Mouse (Mus musculus) right cerebral cortex, postnatal 4 days (tissue): ENCODE results near the gene Kcnn4.

Experiments
- DNase-seq: peaks from one replicate; pipeline ENCODE4 v3.0.0-alpha.2; 2022

Gene Kcnn4

GRCm38 (mm10) chr7:24369731-24370541 is at the start of gene Kcnn4:
Gene Kcnn4, plus strand, starts transcription at chr7:24370263.
- DNase-seq: no peak

- no peak for DNase-seq
Measured at GRCm38 (mm10) chr7:24322593-24322992, 47.5 kb upstream of the Kcnn4 start.

GRCm38 (mm10) chr7:24325197-24325596 is 44.9 kb upstream of the Kcnn4 start:
- peak; percentile 57 for DNase-seq

- DNase-seq: peak; percentile 13
Measured at GRCm38 (mm10) chr7:24325675-24326128, 44.4 kb upstream of the Kcnn4 start.

- no peak for DNase-seq
Measured at GRCm38 (mm10) chr7:24326273-24327135, 43.6 kb upstream of the Kcnn4 start.

- DNase-seq: no peak
Measured at GRCm38 (mm10) chr7:24327281-24327975, 42.6 kb upstream of the Kcnn4 start.

- DNase-seq: peak; percentile 19
Measured at GRCm38 (mm10) chr7:24333304-24333986, 36.6 kb upstream of the Kcnn4 start, which contains the start of gene Tescl. Gene Tescl, minus strand, starts transcription at chr7:24333936.

GRCm38 (mm10) chr7:24335699-24336309 is 34.3 kb upstream of the Kcnn4 start:
- DNase-seq: peak; percentile 92

GRCm38 (mm10) chr7:24338241-24338640 is 31.8 kb upstream of the Kcnn4 start:
- peak; percentile 30 for DNase-seq

- no peak for DNase-seq
Measured at GRCm38 (mm10) chr7:24343701-24344272, 26.3 kb upstream of the Kcnn4 start.

- DNase-seq: no peak
Measured at GRCm38 (mm10) chr7:24346444-24346843, 23.6 kb upstream of the Kcnn4 start.

GRCm38 (mm10) chr7:24348896-24349295 is 21.2 kb upstream of the Kcnn4 start, which contains the start of gene Lypd5:
Gene Lypd5, plus strand, starts transcription at chr7:24349196.
- no peak for DNase-seq

- DNase-seq: no peak
Measured at GRCm38 (mm10) chr7:24355646-24356045, 14.4 kb upstream of the Kcnn4 start.

- no peak for DNase-seq
Measured at GRCm38 (mm10) chr7:24356081-24356480, 14.0 kb upstream of the Kcnn4 start.

GRCm38 (mm10) chr7:24357899-24358298 is 12.2 kb upstream of the Kcnn4 start:
- no peak for DNase-seq

- DNase-seq: no peak
Measured at GRCm38 (mm10) chr7:24359269-24359668, 10.8 kb upstream of the Kcnn4 start.

GRCm38 (mm10) chr7:24361001-24361400 is 9.1 kb upstream of the Kcnn4 start:
- DNase-seq: no peak

- peak; percentile 66 for DNase-seq
Measured at GRCm38 (mm10) chr7:24363228-24363627, 6.8 kb upstream of the Kcnn4 start.

GRCm38 (mm10) chr7:24364827-24365226 is 5.2 kb upstream of the Kcnn4 start:
- DNase-seq: peak; percentile 93

GRCm38 (mm10) chr7:24365258-24366014 is 4.6 kb upstream of the Kcnn4 start:
- DNase-seq: no peak
